Mouse (Mus musculus): ENCODE measurements at regions not wholly inside any gene's neighbourhood (a gene's known extent, or its start where the extent isn't known, plus 50 kb on each side); places are given as distances from the start of the nearest gene placed in this dataset.
A peak's percentile ranks its signal among the peaks of the same experiment; 100 is the strongest.

- Histone ChIP-seq H3K27ac (no peak overlapping the region), H3K27me3 (no peaks in the 10 kb centered on the region), H3K4me1 (replicated peaks) (no peaks in the 10 kb centered on the region), H3K9me3 (no peaks in the 10 kb centered on the region), H3K36me3 (no peaks in the 10 kb centered on the region), H3K9ac (replicated peaks) (no peak overlapping the region), H3K4me3 (replicated peaks) (no peak overlapping the region), H3K4me2 (no peak overlapping the region)
- 67% methylated on average over 4 of the region's 4 CpGs for WGBS
- ATAC-seq (ENCODE audit: insufficient number of reproducible peaks, insufficient read depth, low FRiP score, low TSS enrichment, low read depth), result no peak
Measured at GRCm38 (mm10) chr8:56202342-56202741, 92.0 kb upstream of the Hpgd start.

- no peak overlapping the region for H3K4me2 ChIP-seq
- ATAC-seq (ENCODE audit: insufficient number of reproducible peaks, insufficient read depth, low FRiP score, low TSS enrichment, low read depth), result no peak
- WGBS, result 89% methylated on average over 3 of the region's 3 CpGs
Measured at GRCm38 (mm10) chr8:56211922-56212635, 82.3 kb upstream of the Hpgd start.

GRCm38 (mm10) chr8:56218837-56219236 lies 75.5 kb upstream of the Hpgd start:
- Histone ChIP-seq H3K4me3 (replicated peaks) (no peak overlapping the region), H3K27me3 (no peaks in the 10 kb centered on the region), H3K4me1 (replicated peaks) (no peaks in the 10 kb centered on the region), H3K4me2 (no peak overlapping the region), H3K9ac (replicated peaks) (no peak overlapping the region), H3K36me3 (no peaks in the 10 kb centered on the region), H3K9me3 (no peaks in the 10 kb centered on the region), H3K27ac (no peak overlapping the region)
- ATAC-seq (ENCODE audit: insufficient number of reproducible peaks, insufficient read depth, low FRiP score, low TSS enrichment, low read depth), result no peak

More at GRCm38 (mm10) chr8:56211922-56212635, 82.3 kb upstream of the Hpgd start:
- no peak overlapping the region for H3K9ac ChIP-seq (replicated peaks)
- H3K27ac ChIP-seq, result no peak overlapping the region
- no peaks in the 10 kb centered on the region for H3K4me1 ChIP-seq (replicated peaks)
- H3K27me3 ChIP-seq, result no peaks in the 10 kb centered on the region
- no peaks in the 10 kb centered on the region for H3K36me3 ChIP-seq
- no peak overlapping the region for H3K4me3 ChIP-seq (replicated peaks)
- no peaks in the 10 kb centered on the region for H3K9me3 ChIP-seq

GRCm38 (mm10) chr8:56219391-56219790 lies 75.0 kb upstream of the Hpgd start:
- WGBS, result 93% methylated on average over 1 of the region's 1 CpGs
- no peak for ATAC-seq (ENCODE audit: insufficient number of reproducible peaks, insufficient read depth, low FRiP score, low TSS enrichment, low read depth)
- H3K9me3 ChIP-seq, result no peaks in the 10 kb centered on the region
- H3K9ac ChIP-seq (replicated peaks), result no peak overlapping the region
- no peaks in the 10 kb centered on the region for H3K36me3 ChIP-seq
- no peak overlapping the region for H3K4me2 ChIP-seq
- H3K4me1 ChIP-seq (replicated peaks), result no peaks in the 10 kb centered on the region
- no peaks in the 10 kb centered on the region for H3K27me3 ChIP-seq
- H3K4me3 ChIP-seq (replicated peaks), result no peak overlapping the region
- H3K27ac ChIP-seq, result no peak overlapping the region

- H3K27ac ChIP-seq, result no peak overlapping the region
- no peaks in the 10 kb centered on the region for H3K9me3 ChIP-seq
- no peaks in the 10 kb centered on the region for H3K36me3 ChIP-seq
- ATAC-seq (ENCODE audit: insufficient number of reproducible peaks, insufficient read depth, low FRiP score, low TSS enrichment, low read depth), result no peak
- H3K27me3 ChIP-seq, result no peaks in the 10 kb centered on the region
- H3K4me1 ChIP-seq (replicated peaks), result no peaks in the 10 kb centered on the region
- no peak overlapping the region for H3K4me3 ChIP-seq (replicated peaks)
- 82% methylated on average over 3 of the region's 3 CpGs for WGBS
- H3K9ac ChIP-seq (replicated peaks), result no peak overlapping the region
- H3K4me2 ChIP-seq, result no peak overlapping the region
Measured at GRCm38 (mm10) chr8:56223010-56223409, 71.4 kb upstream of the Hpgd start.

GRCm38 (mm10) chr8:56230645-56231330 lies 63.6 kb upstream of the Hpgd start:
- no peaks in the 10 kb centered on the region for H3K9me3 ChIP-seq
- no peak overlapping the region for H3K4me3 ChIP-seq (replicated peaks)
- no peak overlapping the region for H3K4me2 ChIP-seq
- ATAC-seq (ENCODE audit: insufficient number of reproducible peaks, insufficient read depth, low FRiP score, low TSS enrichment, low read depth), result no peak
- H3K27ac ChIP-seq, result no peak overlapping the region
- no peaks in the 10 kb centered on the region; the same call in 1 of the 2 replicates for H3K4me1 ChIP-seq (replicated peaks)
- 84% methylated on average over 8 of the region's 8 CpGs for WGBS
- H3K36me3 ChIP-seq, result no peaks in the 10 kb centered on the region
- H3K9ac ChIP-seq (replicated peaks), result no peak overlapping the region
- H3K27me3 ChIP-seq, result no peaks in the 10 kb centered on the region

- no peaks in the 10 kb centered on the region for H3K36me3 ChIP-seq
- WGBS, result 88% methylated on average over 3 of the region's 3 CpGs
- H3K27ac ChIP-seq, result 0 out of 2 replicates have a peak overlapping the region, but pooled peaks have one; percentile 35
- H3K27me3 ChIP-seq, result no peaks in the 10 kb centered on the region
- no peak overlapping the region for H3K9ac ChIP-seq (replicated peaks)
- no peak overlapping the region for H3K4me3 ChIP-seq (replicated peaks)
- ATAC-seq (ENCODE audit: insufficient number of reproducible peaks, insufficient read depth, low FRiP score, low TSS enrichment, low read depth), result no peak
- no peaks in the 10 kb centered on the region; the same call in 1 of the 2 replicates for H3K4me1 ChIP-seq (replicated peaks)
- H3K4me2 ChIP-seq, result no peak overlapping the region
- no peaks in the 10 kb centered on the region for H3K9me3 ChIP-seq
Measured at GRCm38 (mm10) chr8:56231930-56232329, 62.5 kb upstream of the Hpgd start.

GRCm38 (mm10) chr8:56232552-56232951 lies 61.8 kb upstream of the Hpgd start:
- 86% methylated on average over 3 of the region's 3 CpGs for WGBS
- Histone ChIP-seq H3K27ac (no peak overlapping the region), H3K4me1 (replicated peaks) (no peaks in the 10 kb centered on the region; the same call in 1 of the 2 replicates)

GRCm38 (mm10) chr8:56233816-56234215 lies 60.6 kb upstream of the Hpgd start:
- Histone ChIP-seq H3K9me3 (no peaks in the 10 kb centered on the region), H3K4me3 (replicated peaks) (no peak overlapping the region), H3K9ac (replicated peaks) (no peak overlapping the region), H3K4me1 (replicated peaks) (no peaks in the 10 kb centered on the region; the same call in 1 of the 2 replicates), H3K4me2 (no peak overlapping the region), H3K36me3 (no peaks in the 10 kb centered on the region), H3K27ac (no peak overlapping the region), H3K27me3 (no peaks in the 10 kb centered on the region)
- WGBS, result 74% methylated on average over 5 of the region's 5 CpGs
- ATAC-seq (ENCODE audit: insufficient number of reproducible peaks, insufficient read depth, low FRiP score, low TSS enrichment, low read depth), result no peak

More at GRCm38 (mm10) chr8:56232552-56232951, 61.8 kb upstream of the Hpgd start:
- Histone ChIP-seq H3K9me3 (no peaks in the 10 kb centered on the region), H3K36me3 (no peaks in the 10 kb centered on the region), H3K4me2 (no peak overlapping the region), H3K4me3 (replicated peaks) (no peak overlapping the region), H3K9ac (replicated peaks) (no peak overlapping the region), H3K27me3 (no peaks in the 10 kb centered on the region)
- no peak for ATAC-seq (ENCODE audit: insufficient number of reproducible peaks, insufficient read depth, low FRiP score, low TSS enrichment, low read depth)

GRCm38 (mm10) chr8:56234238-56234637 lies 60.1 kb upstream of the Hpgd start:
- no peak overlapping the region for H3K4me2 ChIP-seq
- H3K27me3 ChIP-seq, result no peaks in the 10 kb centered on the region
- H3K27ac ChIP-seq, result no peak overlapping the region
- no peaks in the 10 kb centered on the region for H3K36me3 ChIP-seq
- WGBS, result 56% methylated on average over 2 of the region's 2 CpGs
- no peak overlapping the region for H3K9ac ChIP-seq (replicated peaks)
- H3K4me1 ChIP-seq (replicated peaks), result no peaks in the 10 kb centered on the region; the same call in 1 of the 2 replicates
- H3K4me3 ChIP-seq (replicated peaks), result no peak overlapping the region
- no peaks in the 10 kb centered on the region for H3K9me3 ChIP-seq
- ATAC-seq (ENCODE audit: insufficient number of reproducible peaks, insufficient read depth, low FRiP score, low TSS enrichment, low read depth), result no peak

GRCm38 (mm10) chr8:56243330-56243729 lies 51.1 kb upstream of the Hpgd start:
- Histone ChIP-seq H3K4me2 (no peak overlapping the region), H3K9me3 (peaks cover 4% of the 10 kb centered on the region; the same call in 1 of the 2 replicates), H3K27ac (no peak overlapping the region), H3K4me1 (replicated peaks) (no peaks in the 10 kb centered on the region), H3K4me3 (replicated peaks) (no peak overlapping the region), H3K27me3 (no peaks in the 10 kb centered on the region), H3K36me3 (no peaks in the 10 kb centered on the region), H3K9ac (replicated peaks) (no peak overlapping the region)
- ATAC-seq (ENCODE audit: insufficient number of reproducible peaks, insufficient read depth, low FRiP score, low TSS enrichment, low read depth), result no peak
- WGBS, result 75% methylated on average over 3 of the region's 3 CpGs
